Mouse (Mus musculus): Measurements from ENCODE around the gene Actn2.

Actn2 gene

GRCm38 (mm10) chr13:12296701-12297100 is 43.9 kb downstream of the Actn2 start:
- TF ChIP-seq GATA4 (IDR thresholded peaks at IDR 0.05; ENCODE audit: insufficient replicate concordance, low read length), result no peak

- TF ChIP-seq GATA4 (IDR thresholded peaks at IDR 0.05; ENCODE audit: insufficient replicate concordance, low read length), result no peak
Measured at GRCm38 (mm10) chr13:12293810-12294209, 46.8 kb downstream of the Actn2 start.

GRCm38 (mm10) chr13:12290700-12291099 is 49.9 kb downstream of the Actn2 start:
- TF ChIP-seq GATA4 (IDR thresholded peaks at IDR 0.05; ENCODE audit: insufficient replicate concordance, low read length), result no peak

- no peak for TF ChIP-seq GATA4 (IDR thresholded peaks at IDR 0.05; ENCODE audit: insufficient replicate concordance, low read length)
Measured at GRCm38 (mm10) chr13:12284528-12284927, 56.0 kb downstream of the Actn2 start.

- no peak for TF ChIP-seq GATA4 (IDR thresholded peaks at IDR 0.05; ENCODE audit: insufficient replicate concordance, low read length)
Measured at GRCm38 (mm10) chr13:12283826-12284225, 56.7 kb downstream of the Actn2 start.

- TF ChIP-seq GATA4 (IDR thresholded peaks at IDR 0.05; ENCODE audit: insufficient replicate concordance, low read length), result no peak
Measured at GRCm38 (mm10) chr13:12274721-12275120, 65.8 kb downstream of the Actn2 start.

- no peak for TF ChIP-seq GATA4 (IDR thresholded peaks at IDR 0.05; ENCODE audit: insufficient replicate concordance, low read length)
Measured at GRCm38 (mm10) chr13:12274220-12274619, 66.3 kb downstream of the Actn2 start.

GRCm38 (mm10) chr13:12272953-12273352 is 67.6 kb downstream of the Actn2 start:
- no peak for TF ChIP-seq GATA4 (IDR thresholded peaks at IDR 0.05; ENCODE audit: insufficient replicate concordance, low read length)

GRCm38 (mm10) chr13:12267971-12268370 is 72.6 kb downstream of the Actn2 start:
- TF ChIP-seq GATA4 (IDR thresholded peaks at IDR 0.05; ENCODE audit: insufficient replicate concordance, low read length), result no peak

GRCm38 (mm10) chr13:12267097-12267496 is 73.5 kb downstream of the Actn2 start:
- TF ChIP-seq GATA4 (IDR thresholded peaks at IDR 0.05; ENCODE audit: insufficient replicate concordance, low read length), result no peak

- TF ChIP-seq GATA4 (IDR thresholded peaks at IDR 0.05; ENCODE audit: insufficient replicate concordance, low read length), result no peak
Measured at GRCm38 (mm10) chr13:12263996-12264395, 76.6 kb downstream of the Actn2 start.

GRCm38 (mm10) chr13:12261505-12261904 is 79.1 kb downstream of the Actn2 start:
- no peak for TF ChIP-seq GATA4 (IDR thresholded peaks at IDR 0.05; ENCODE audit: insufficient replicate concordance, low read length)

- peak; percentile 47; the same call in 1 of the 2 replicates for TF ChIP-seq GATA4 (IDR thresholded peaks at IDR 0.05; ENCODE audit: insufficient replicate concordance, low read length)
Measured at GRCm38 (mm10) chr13:12257391-12258380, 82.9 kb downstream of the Actn2 start, which contains the start of gene Mtr. Gene Mtr, minus strand, starts transcription at chr13:12258113.

GRCm38 (mm10) chr13:12256871-12257390 is 83.6 kb downstream of the Actn2 start:
- TF ChIP-seq GATA4 (IDR thresholded peaks at IDR 0.05; ENCODE audit: insufficient replicate concordance, low read length), result no peak

GRCm38 (mm10) chr13:12255911-12256705 is 84.5 kb downstream of the Actn2 start:
- TF ChIP-seq GATA4 (IDR thresholded peaks at IDR 0.05; ENCODE audit: insufficient replicate concordance, low read length), result no peak
